Mouse (Mus musculus): ENCODE results near the gene Lce1l. TPM values are rescaled to one million over a fixed set of nuclear protein-coding genes. Genes with fewer than 3 reads are reported as not detected.
"Not testable (repeated sequence)": the region's sequence is repeated elsewhere in the genome, so short reads cannot be mapped to it uniquely, and the experiment has no call there.

Gene Lce1l
- not detected for total RNA-seq (2021)
- long read RNA-seq, experiment 1 = 0 reads
- long read RNA-seq, experiment 2 = 0 reads

- DNase-seq (ENCODE audit: low spot score in 2 of 2) = no peak
Measured at GRCm38 (mm10) chr3:92851186-92851585, at the start of gene Lce1l. Gene Lce1l (minus strand): TSS chr3:92851286.

DNA sequence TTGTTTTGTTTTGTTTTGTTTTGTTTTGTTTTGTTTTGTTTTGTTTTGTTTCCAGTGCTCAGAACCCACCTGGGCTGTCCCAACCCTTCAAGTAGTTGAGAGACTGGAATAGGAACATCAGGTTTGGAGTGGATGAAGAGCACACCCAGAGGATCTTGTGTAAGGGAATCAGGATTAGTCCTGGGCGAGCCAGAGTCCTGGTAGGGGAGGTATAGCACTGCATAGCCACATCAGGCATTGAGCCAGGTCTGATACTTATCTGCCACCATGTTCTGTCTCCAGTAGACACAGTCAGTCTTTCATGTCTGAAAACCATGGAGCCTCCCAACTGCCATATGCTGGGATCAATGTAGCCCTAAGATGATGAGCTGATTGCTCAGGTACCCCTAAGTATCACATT is 43.4 kb upstream of the Lce1l start:
- DNase-seq (ENCODE audit: low spot score in 2 of 2) = no peak

- DNase-seq (ENCODE audit: low spot score in 2 of 2) = no peak
Measured at GRCm38 (mm10) chr3:92894063-92894462, 43.0 kb upstream of the Lce1l start.

- DNase-seq (ENCODE audit: low spot score in 2 of 2) = no peak
Measured at GRCm38 (mm10) chr3:92874180-92874579, 23.1 kb upstream of the Lce1l start.

DNA sequence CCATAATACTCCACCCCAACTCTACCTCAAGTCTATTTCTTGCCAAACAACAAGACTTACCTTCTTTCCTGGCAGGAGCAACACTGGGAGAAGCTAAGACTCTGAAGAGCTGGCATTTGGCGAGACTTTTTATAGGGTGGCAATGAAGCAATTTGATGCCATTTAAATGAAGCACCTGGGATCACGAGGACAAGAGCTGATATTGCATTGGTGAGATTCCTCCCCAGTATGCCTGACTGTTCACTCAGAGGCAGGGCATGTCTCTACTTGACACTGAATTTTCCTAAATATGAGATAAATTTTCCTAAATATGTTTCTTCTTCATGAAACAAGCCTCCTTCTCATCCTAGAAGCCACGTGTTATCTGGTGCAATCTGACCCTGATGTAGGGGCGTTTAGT is 19.0 kb upstream of the Lce1l start, which contains the start of gene 2310050C09Rik:
2310050C09Rik (minus strand) TSS at position 101 of the 400 bp plus-strand sequence.
- DNase-seq (ENCODE audit: low spot score in 2 of 2) = no peak

DNA sequence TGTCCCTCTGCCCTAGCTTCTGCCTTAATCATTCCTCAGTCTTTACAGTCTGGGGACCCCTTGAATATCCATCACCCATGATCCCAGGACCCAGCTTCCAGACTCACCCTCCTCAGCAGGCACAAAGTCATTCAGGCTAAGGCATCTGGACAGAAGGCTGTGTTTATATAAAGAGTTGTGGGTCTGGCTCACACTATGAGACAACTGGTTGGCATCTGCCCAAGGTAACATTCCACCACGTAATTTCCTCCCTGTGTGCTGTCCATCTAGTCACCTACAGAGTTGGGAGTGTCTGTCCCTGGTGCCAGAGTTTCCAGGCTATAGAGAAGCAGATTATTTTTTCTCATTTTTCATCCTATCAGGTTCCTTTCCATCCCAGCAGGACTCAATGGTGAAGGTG is 24.0 kb downstream of the Lce1l start, which contains the start of gene Kprp:
Kprp (minus strand) TSS at position 140 of the 400 bp plus-strand sequence.
- DNase-seq (ENCODE audit: low spot score in 2 of 2) = no peak

- no peak for DNase-seq (ENCODE audit: low spot score in 2 of 2)
Measured at GRCm38 (mm10) chr3:92825808-92826207, 25.3 kb downstream of the Lce1l start.

GRCm38 (mm10) chr3:92816036-92816435 is 35.0 kb downstream of the Lce1l start:
- not testable (repeated sequence) for DNase-seq (ENCODE audit: low spot score in 2 of 2)

- no peak for DNase-seq (ENCODE audit: low spot score in 2 of 2)
Measured at GRCm38 (mm10) chr3:92815581-92815980, 35.5 kb downstream of the Lce1l start.

DNA sequence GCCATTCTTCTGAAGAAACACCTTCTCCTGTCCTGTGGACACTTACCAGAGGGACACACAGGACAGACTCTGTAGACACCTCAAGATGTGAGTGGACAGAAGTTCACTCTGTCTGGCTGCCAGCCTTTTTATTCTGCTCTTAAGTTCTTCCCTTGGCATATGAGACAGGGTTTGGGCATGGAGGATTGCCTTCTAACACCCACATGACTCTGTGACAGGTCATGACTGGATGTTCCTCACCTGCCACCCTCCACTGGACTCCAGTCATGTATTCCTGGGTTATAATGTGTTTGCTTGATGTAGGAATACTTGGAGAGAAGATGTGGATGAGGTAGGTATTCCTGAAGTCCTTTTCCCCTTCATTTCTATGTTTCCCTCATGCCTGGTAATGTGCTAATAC is 43.3 kb downstream of the Lce1l start, which contains the start of gene Lce1k:
Lce1k (minus strand) TSS at position 101 of the 400 bp plus-strand sequence.
- no peak for DNase-seq (ENCODE audit: low spot score in 2 of 2)

Other genes starting within 250 kb of the Lce1l start
- gene 2210017I01Rik, start 243.8 kb downstream of the Lce1l start, total RNA-seq (2021) = not detected
- not detected for gene Lce6a, start 229.6 kb downstream of the Lce1l start, total RNA-seq (2021)
- not detected for gene Lce1a1, start 203.0 kb downstream of the Lce1l start, total RNA-seq (2021)
- gene Lce1b, start 194.4 kb downstream of the Lce1l start, total RNA-seq (2021) = not detected
- not detected for gene Lce1a2, start 181.0 kb downstream of the Lce1l start, total RNA-seq (2021)
- gene Lce1c, start 172.0 kb downstream of the Lce1l start, total RNA-seq (2021) = not detected
- gene Lce1d, start 164.1 kb downstream of the Lce1l start, total RNA-seq (2021) = not detected
- not detected for gene Lce1e, start 142.2 kb downstream of the Lce1l start, total RNA-seq (2021)
- not detected for gene Lce1f, start 130.9 kb downstream of the Lce1l start, total RNA-seq (2021)
- gene Gm38119, start 112.2 kb downstream of the Lce1l start, total RNA-seq (2021) = not detected
- not detected for gene Lce1g, start 98.9 kb downstream of the Lce1l start, total RNA-seq (2021)
- not detected for gene Lce1h, start 86.2 kb downstream of the Lce1l start, total RNA-seq (2021)
- not detected for gene Lce1i, start 72.4 kb downstream of the Lce1l start, total RNA-seq (2021)
- not detected for gene Lce1j, start 60.8 kb downstream of the Lce1l start, total RNA-seq (2021)
- not detected for gene Lce1k, start 43.4 kb downstream of the Lce1l start, total RNA-seq (2021)
- gene Kprp, start 24.0 kb downstream of the Lce1l start, total RNA-seq (2021) = not detected
- not detected for gene 2310050C09Rik, start 18.9 kb upstream of the Lce1l start, total RNA-seq (2021)
- gene Lce3a, start 74.9 kb upstream of the Lce1l start, total RNA-seq (2021) = not detected
- gene Lce3b, start 81.7 kb upstream of the Lce1l start, total RNA-seq (2021) = not detected
- not detected for gene Lce3c, start 93.2 kb upstream of the Lce1l start, total RNA-seq (2021)
- gene Lce3d, start 106.1 kb upstream of the Lce1l start, total RNA-seq (2021) = not detected
- gene Lce3e, start 115.8 kb upstream of the Lce1l start, total RNA-seq (2021) = not detected
- not detected for gene Lce3f, start 140.9 kb upstream of the Lce1l start, total RNA-seq (2021)
- not detected for gene Crct1, start 164.4 kb upstream of the Lce1l start, total RNA-seq (2021)
- not detected for gene Lce1m, start 167.8 kb upstream of the Lce1l start, total RNA-seq (2021)
- not detected for gene Gm4858, start 217.5 kb upstream of the Lce1l start, total RNA-seq (2021)

Measured in adrenal gland, postnatal 4 days (tissue).